Mouse (Mus musculus) midbrain, postnatal 0 days (tissue): ENCODE results near the gene Zzef1. TPM values are rescaled to one million over a fixed set of nuclear protein-coding genes. Genes with fewer than 3 reads are reported as not detected.

ENCODE experiments used
- ATAC-seq: fragments of 200-750 bp; cut with Nextera tagmentation; 2 replicates; pipeline ENCODE4 v1.8.0; 2017; ENCODE audit warnings: moderate number of reproducible peaks, mild to moderate bottlenecking, moderate TSS enrichment, moderate library complexity; ENCODE audit not compliant: low FRiP score
- DNase-seq: peaks from one replicate; pipeline ENCODE4 v3.0.0-alpha.2; 2015; ENCODE audit warnings: low spot score
- H3K27ac ChIP-seq: fragments of 300-500 bp; sonication (generic); 2 replicates; pipeline ENCODE4 v1.5.1; 2014; ENCODE audit warnings: low read depth, mild to moderate bottlenecking, low read length, mixed read lengths
- H3K27me3 ChIP-seq: fragments of 300-500 bp; sonication (generic); 2 replicates; pipeline ENCODE4 v1.6.1; 2014; ENCODE audit warnings: low read length, control low read depth, mixed read lengths; ENCODE audit not compliant: insufficient read depth
- H3K36me3 ChIP-seq: fragments of 300-500 bp; sonication (generic); 2 replicates; pipeline ENCODE4 v1.6.1; 2014; ENCODE audit warnings: low read length, control low read depth, mixed read lengths; ENCODE audit not compliant: insufficient read depth
- H3K4me1 ChIP-seq: fragments of 300-500 bp; sonication (generic); 2 replicates; pipeline ENCODE4 v1.6.1; 2014; ENCODE audit warnings: mild to moderate bottlenecking, control low read depth, antibody characterized with exemption, low read length, mixed read lengths; ENCODE audit not compliant: insufficient read depth
- H3K4me2 ChIP-seq: fragments of 300-500 bp; sonication (generic); 2 replicates; pipeline ENCODE4 v1.6.1; 2014; ENCODE audit warnings: low read depth, mild to moderate bottlenecking, low read length, mixed read lengths; ENCODE audit not compliant: poor library complexity, severe bottlenecking
- H3K4me3 ChIP-seq: fragments of 300-500 bp; sonication (generic); 2 replicates; pipeline ENCODE4 v1.5.1; 2014; ENCODE audit warnings: low read depth, mild to moderate bottlenecking, low read length, moderate library complexity
- H3K9ac ChIP-seq: fragments of 300-500 bp; sonication (generic); replicated peaks from 2 replicates; pipeline ENCODE4 v1.6.1; 2014; ENCODE audit warnings: mild to moderate bottlenecking, low read length, moderate library complexity, mixed read lengths; ENCODE audit not compliant: poor library complexity, severe bottlenecking
- H3K9me3 ChIP-seq: fragments of 300-500 bp; sonication (generic); 2 replicates; pipeline ENCODE4 v1.6.1; 2016; ENCODE audit warnings: low read length, control low read depth
- CTCF ChIP-seq: IDR thresholded peaks from 2 replicates; pipeline ENCODE4 v1.5.1; 2016; ENCODE audit warnings: antibody characterized with exemption, mild to moderate bottlenecking
- whole genome bisulfite sequencing: fragments of 180-500 bp; shearing (Covaris S2); extraction: QIAGEN DNeasy Blood & Tissue Kit; methylation state at CpG from one replicate; pipeline ENCODE4 v1.1.7; 2014; 5-methylcytosine and 5-hydroxymethylcytosine counted together
- polyA plus RNA-seq: library from polyadenylated mRNA; unstranded; fragments of >200 nt; fragmentation: Nextera tagmentation; extraction: Ambion mirVana; gene quantifications from 2 replicates; pipeline ENCODE4 v1.2.1, GENCODE M21; 2015
- total RNA-seq: library from RNA; depleted of rRNA; stranded (reverse); fragments of >200 nt; gene quantifications from 2 replicates; pipeline ENCODE4 v1.2.3, GENCODE M21; 2014

Gene Zzef1
- total and polyA plus RNA-seq, 2 experiments from 2014 or later: 10.0 to 39.7 TPM

DNA sequence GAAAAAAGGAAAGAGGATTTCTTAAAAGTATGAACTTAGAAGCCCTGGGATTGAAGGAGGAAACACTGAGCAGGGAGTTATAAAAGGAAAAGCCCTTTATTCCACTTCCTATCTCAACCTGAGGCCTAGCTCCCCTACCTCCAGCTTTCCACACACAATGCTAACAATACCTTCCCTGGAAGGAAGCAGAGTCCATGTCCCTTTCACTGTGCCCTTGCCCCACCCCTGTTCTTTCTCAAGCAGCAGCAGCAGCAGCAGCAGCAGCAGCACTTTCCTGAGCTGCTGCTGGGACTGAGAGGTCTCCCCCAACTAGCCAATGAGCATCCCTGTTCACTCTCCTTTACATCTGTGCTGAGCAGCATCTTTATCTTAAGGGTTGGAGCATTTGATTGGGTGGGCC lies 17.1 kb upstream of the Zzef1 start:
- ATAC-seq: no peak
- Histone ChIP-seq H3K27me3 (no peaks in the 10 kb centered on the region), H3K4me1 (no peaks in the 10 kb centered on the region)

DNA sequence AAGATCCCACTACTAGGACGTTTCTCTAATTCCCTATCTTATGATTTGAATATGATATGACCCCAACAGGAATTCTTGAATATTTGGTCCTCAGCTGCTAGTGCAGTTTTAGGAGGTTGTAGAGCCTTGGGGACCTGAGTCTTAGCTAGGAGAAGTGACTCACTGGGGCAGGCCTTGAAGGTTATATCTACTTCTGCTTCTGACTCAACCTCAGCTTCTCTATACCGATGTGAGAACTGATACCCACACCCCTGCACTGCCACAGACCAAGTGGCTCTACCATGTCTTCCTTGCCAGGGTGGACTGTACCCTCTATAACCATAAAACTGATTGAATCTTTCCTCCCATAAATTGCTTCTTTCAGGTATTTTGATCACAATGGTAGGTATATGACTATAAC lies 13.9 kb upstream of the Zzef1 start:
- no peak overlapping the region for H3K27ac ChIP-seq
- 72% methylated on average over 2 of the region's 2 CpGs for WGBS

More for the DNA sequence above, 17.1 kb upstream of the Zzef1 start:
- no peak overlapping the region for H3K27ac ChIP-seq
- no peak overlapping the region for H3K9ac ChIP-seq
- H3K36me3 ChIP-seq: no peaks in the 10 kb centered on the region; the same call in 1 of the 2 replicates
- TF ChIP-seq CTCF: no peak
- H3K9me3 ChIP-seq: no peaks in the 10 kb centered on the region
- no peak overlapping the region for H3K4me3 ChIP-seq
- no peak overlapping the region for H3K4me2 ChIP-seq
- no peak for DNase-seq

DNA sequence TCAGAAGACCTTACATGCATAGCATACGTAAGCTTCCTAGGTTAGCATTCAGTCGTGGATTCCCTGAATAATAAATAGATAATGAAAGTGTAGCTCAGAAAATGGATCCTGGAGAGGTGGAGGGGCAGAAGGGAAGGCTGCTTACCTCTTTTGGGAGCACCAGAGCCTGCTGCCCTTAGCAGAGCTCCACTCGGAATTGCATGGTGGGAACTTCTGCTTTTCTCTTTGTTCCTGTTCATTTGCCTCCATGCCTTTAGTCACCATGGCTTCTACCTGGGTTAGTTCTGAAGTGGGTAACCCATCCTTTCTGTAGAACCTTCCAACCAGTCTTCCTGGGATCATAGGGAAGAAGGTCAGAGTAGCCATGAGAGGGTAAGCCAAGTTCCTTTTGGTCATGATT lies 13.5 kb upstream of the Zzef1 start:
- Histone ChIP-seq H3K4me3 (no peak overlapping the region), H3K9me3 (no peaks in the 10 kb centered on the region), H3K36me3 (no peaks in the 10 kb centered on the region; the same call in 1 of the 2 replicates), H3K27me3 (no peaks in the 10 kb centered on the region), H3K4me1 (no peaks in the 10 kb centered on the region), H3K27ac (no peak overlapping the region), H3K9ac (no peak overlapping the region), H3K4me2 (no peak overlapping the region)
- ATAC-seq (no peak), DNase-seq (no peak)
- WGBS: 80% methylated on average over 3 of the region's 3 CpGs
- no peak for TF ChIP-seq CTCF

More for the DNA sequence above, 13.9 kb upstream of the Zzef1 start:
- Histone ChIP-seq H3K9me3 (no peaks in the 10 kb centered on the region), H3K4me3 (no peak overlapping the region), H3K36me3 (no peaks in the 10 kb centered on the region; the same call in 1 of the 2 replicates), H3K4me1 (no peaks in the 10 kb centered on the region), H3K27me3 (no peaks in the 10 kb centered on the region), H3K4me2 (no peak overlapping the region), H3K9ac (no peak overlapping the region)
- DNase-seq (no peak), ATAC-seq (no peak)
- TF ChIP-seq CTCF: no peak

DNA sequence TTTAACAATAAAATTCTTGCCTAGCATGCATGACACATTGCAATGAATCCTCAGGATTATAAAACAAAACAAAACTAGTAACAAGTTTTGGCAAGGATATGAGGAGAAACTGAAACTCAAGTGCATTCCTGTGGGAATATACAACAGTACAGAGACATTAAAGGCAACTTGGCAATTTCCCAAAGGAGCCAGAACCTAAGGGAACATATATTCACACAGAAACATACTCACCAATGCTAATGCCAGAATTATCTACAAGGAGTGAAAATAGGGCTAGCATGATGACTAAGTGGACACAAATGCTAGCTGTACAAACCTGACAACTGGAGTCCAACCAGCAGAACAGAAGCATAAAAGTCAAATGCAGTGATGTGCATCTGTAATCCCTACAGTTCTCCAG lies 4.0 kb upstream of the Zzef1 start:
- Histone ChIP-seq H3K9ac (no peak overlapping the region), H3K4me3 (no peak overlapping the region), H3K27me3 (no peaks in the 10 kb centered on the region), H3K4me1 (no peaks in the 10 kb centered on the region), H3K36me3 (no peaks in the 10 kb centered on the region), H3K4me2 (no peak overlapping the region), H3K27ac (no peak overlapping the region), H3K9me3 (no peaks in the 10 kb centered on the region)
- no peak for TF ChIP-seq CTCF
- ATAC-seq (no peak), DNase-seq (no peak)

DNA sequence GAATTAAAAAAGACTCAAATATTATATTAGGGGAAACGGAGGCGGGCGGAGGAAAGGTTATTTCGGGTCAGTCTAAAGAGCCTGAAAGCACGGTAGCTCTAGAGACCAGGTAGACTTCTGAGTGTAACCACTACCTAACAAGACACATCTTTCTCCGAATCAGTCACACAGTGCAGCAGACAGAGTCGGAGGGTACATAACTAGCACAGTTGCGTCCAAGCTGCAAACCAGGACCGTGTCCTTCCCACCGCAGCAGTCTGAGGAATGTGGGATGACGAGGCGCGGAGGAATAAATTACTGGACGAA lies 924 bp upstream of the Zzef1 start:
- Histone ChIP-seq H3K4me2 (peak overlapping the region; percentile 72), H3K9ac (peak overlapping the region; percentile 90), H3K9me3 (no peaks in the 10 kb centered on the region), H3K4me1 (no peaks in the 10 kb centered on the region), H3K27me3 (no peaks in the 10 kb centered on the region), H3K4me3 (peak overlapping the region; percentile 99), H3K27ac (peak overlapping the region; percentile 94), H3K36me3 (peaks cover 3% of the 10 kb centered on the region; the same call in 1 of the 2 replicates)
- 19% methylated on average over 14 of the region's 14 CpGs for WGBS
- ATAC-seq (peak; percentile 55), DNase-seq (no peak)
- TF ChIP-seq CTCF: no peak

DNA sequence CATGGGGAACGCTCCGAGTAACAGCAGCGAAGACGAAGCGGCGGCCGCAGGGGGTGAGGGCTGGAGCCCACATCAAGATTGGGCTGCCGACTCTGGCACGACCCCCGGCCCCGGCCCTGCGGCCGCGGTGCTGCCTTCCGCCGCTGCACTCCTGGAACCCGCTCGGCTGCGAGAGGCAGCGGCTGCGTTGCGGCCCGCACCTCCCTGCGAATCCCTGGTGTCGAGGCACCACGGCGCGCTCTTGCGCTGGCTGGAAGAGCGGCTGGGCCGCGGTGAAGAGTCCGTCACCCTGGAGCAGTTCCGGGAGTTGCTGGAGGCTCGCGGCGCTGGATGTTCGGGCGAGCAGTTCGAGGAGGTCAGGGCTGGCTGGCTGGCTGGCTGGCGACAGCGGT lies 266 bp downstream of the Zzef1 start:
- Histone ChIP-seq H3K36me3 (peaks cover 3% of the 10 kb centered on the region; the same call in 1 of the 2 replicates), H3K9ac (peak overlapping the region; percentile 95), H3K27me3 (no peaks in the 10 kb centered on the region), H3K4me1 (no peaks in the 10 kb centered on the region), H3K9me3 (no peaks in the 10 kb centered on the region), H3K27ac (peak overlapping the region; percentile 94), H3K4me3 (peak overlapping the region; percentile 99), H3K4me2 (peak overlapping the region; percentile 79)
- ATAC-seq (peak; percentile 64), DNase-seq (no peak)
- TF ChIP-seq CTCF: no peak
- WGBS: under 1% methylated on average over 42 of the region's 42 CpGs
